Mouse (Mus musculus) Patski (cell line): ENCODE data around the gene Tnfrsf14. TPM values are rescaled to one million over a fixed set of nuclear protein-coding genes. Genes with fewer than 3 reads are reported as not detected.

Experiments used
- ATAC-seq: fragments of 100-300 bp; one replicate; pipeline ENCODE4 v1.8.0; 2021
- CTCF ChIA-PET: fragments of 350-600 bp; sonication (Branson Sonifier 250); formaldehyde crosslinking; loops from one replicate; lab custom pipeline; 2022; ENCODE audit warnings: inconsistent platforms; lab: Charles Lee
- POLR2A ChIA-PET: fragments of 350-600 bp; sonication (Branson Sonifier 250); formaldehyde crosslinking; loops from one replicate; lab custom pipeline; 2022; ENCODE audit warnings: antibody characterized with exemption, inconsistent platforms; lab: Charles Lee
- DNase-seq: peaks from one replicate; pipeline ENCODE4 v3.0.0-alpha.2; 2011; ENCODE audit warnings: low read depth, low spot score
- H3K27me3 ChIP-seq: fragments of 371-371 bp; one replicate; pipeline ENCODE4 v1.5.1; 2021
- CTCF ChIP-seq: fragments of 100-300 bp; IDR thresholded peaks from one replicate; pipeline ENCODE4 v1.5.1; 2021
- in situ Hi-C: fragments of 300-500 bp; cut with MboI; formaldehyde crosslinking; loops from 3 replicates; pipeline ENCODE4 v1.11.1; 2018; ENCODE audit warnings: low pct_unique_long_range_greater_than_20kb, mixed read lengths
- polyA plus RNA-seq: library from polyadenylated mRNA; unstranded; gene quantifications from one replicate; pipeline ENCODE4 v1.2.3, GENCODE M21; 2021

Gene Tnfrsf14
- polyA plus RNA-seq, 1 experiment from 2014 or later, result 0.13 TPM

GRCm38 (mm10) chr4:154882014-154882659 is 46.2 kb downstream of the Tnfrsf14 start:
- in situ Hi-C loops, result loop anchor here (5.0 to 25.0 kb wide), 2 partner anchors 185 to 355 kb away; partner anchors contain the start of genes Faap20 and Pex10
- ATAC-seq (no peak), DNase-seq (no peak)
- no peaks in the 10 kb centered on the region for H3K27me3 ChIP-seq
- ChIA-PET POLR2A (interaction anchor here (0.6 kb wide), 1 partner anchor 59 kb away, joined by 3 read pairs; no protein-coding TSS in a partner anchor), CTCF (no interaction called here)
- no peak for TF ChIP-seq CTCF

GRCm38 (mm10) chr4:154880730-154881129 is 47.6 kb downstream of the Tnfrsf14 start:
- ChIA-PET CTCF (interaction anchor here (0.9 to 2.9 kb wide), 6 partner anchors 15 to 185 kb away, joined by 3 to 8 read pairs (median 5); partner anchors contain the start of genes Fam213b and Pex10), POLR2A (interaction anchor here (0.8 to 1.2 kb wide), 2 partner anchors 14 to 185 kb away, joined by 3 read pairs; no protein-coding TSS in a partner anchor)
- DNase-seq (peak; percentile 9), ATAC-seq (no peak)
- H3K27me3 ChIP-seq, result no peaks in the 10 kb centered on the region
- TF ChIP-seq CTCF, result no peak
- in situ Hi-C loops, result loop anchor here (5.0 to 25.0 kb wide), 2 partner anchors 187 to 357 kb away; partner anchors contain the start of genes Faap20 and Pex10

GRCm38 (mm10) chr4:154877864-154878548 is 50.4 kb downstream of the Tnfrsf14 start:
- ChIA-PET POLR2A (interaction anchor here (0.7 kb wide), 1 partner anchor 21 kb away, joined by 3 read pairs; the partner anchor contains the start of gene Fam213b), CTCF (interaction anchor here (0.9 to 1.8 kb wide), 5 partner anchors 12 to 184 kb away, joined by 3 to 7 read pairs (median 4); no protein-coding TSS in a partner anchor)
- no peaks in the 10 kb centered on the region for H3K27me3 ChIP-seq
- no peak for TF ChIP-seq CTCF
- ATAC-seq, result no peak
- in situ Hi-C loops, result loop anchor here (5.0 to 25.0 kb wide), 2 partner anchors 64 to 359 kb away; partner anchors contain the start of gene Faap20
- peak; percentile 37 for DNase-seq

- in situ Hi-C loops, result no loop called here
- no peak for DNase-seq
- ChIA-PET POLR2A (no interaction called here), CTCF (no interaction called here)
- no peak for ATAC-seq
- no peak for TF ChIP-seq CTCF
- peaks cover 6% of the 10 kb centered on the region for H3K27me3 ChIP-seq
Measured at GRCm38 (mm10) chr4:154873186-154873585, 55.2 kb downstream of the Tnfrsf14 start.

Other genes with a start within 250 kb of the Tnfrsf14 start
- not detected for gene Ttc34, start 91.1 kb downstream of the Tnfrsf14 start, polyA plus RNA-seq
- gene Mmel1, start 59.0 kb downstream of the Tnfrsf14 start, polyA plus RNA-seq, result not detected
- 31.6 TPM for gene Fam213b, start 29.4 kb downstream of the Tnfrsf14 start, polyA plus RNA-seq
- gene Hes5, start 32.4 kb upstream of the Tnfrsf14 start, polyA plus RNA-seq, result not detected
- 29.1 TPM for gene Pank4, start 35.6 kb upstream of the Tnfrsf14 start, polyA plus RNA-seq
- 0.49 TPM for gene Plch2, start 128.2 kb upstream of the Tnfrsf14 start, polyA plus RNA-seq
- gene Pex10, start 138.5 kb upstream of the Tnfrsf14 start, polyA plus RNA-seq, result 6.6 TPM
- gene Rer1, start 157.8 kb upstream of the Tnfrsf14 start, polyA plus RNA-seq, result 91.9 TPM
- gene Morn1, start 158.0 kb upstream of the Tnfrsf14 start, polyA plus RNA-seq, result 3.6 TPM